Mouse (Mus musculus) spleen, embryonic (tissue): ENCODE results near the gene Gm20388.

Experiments used
- CTCF ChIA-PET: fragments of 350-600 bp; sonication (Branson Sonifier 250); formaldehyde crosslinking; loops from one replicate; lab custom pipeline; 2022; lab: Charles Lee

Gene Gm20388

DNA sequence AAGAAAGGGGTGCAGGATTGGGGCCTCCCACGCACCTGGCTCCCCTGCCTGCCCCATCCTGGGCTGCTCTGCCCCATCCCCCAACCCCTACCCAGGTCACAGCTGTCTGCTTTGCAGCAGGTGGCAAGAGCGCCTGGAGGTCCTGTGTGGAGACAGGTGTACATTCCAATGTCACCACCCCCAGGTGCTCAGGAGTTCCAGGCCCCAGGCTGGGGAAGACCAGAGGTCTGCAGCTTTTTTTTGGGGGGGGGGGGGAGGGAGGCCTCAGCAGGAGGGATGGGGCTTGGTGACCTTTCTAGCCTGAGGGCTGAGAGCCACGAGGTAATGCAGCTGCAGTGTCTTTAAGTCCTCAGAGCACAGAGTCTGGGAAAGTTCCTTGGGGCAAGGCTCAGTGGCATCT is 617.7 kb downstream of the Gm20388 start:
- CTCF ChIA-PET, result interaction anchor here (0.5 to 0.6 kb wide), 2 partner anchors 45 to 196 kb away, joined by 3 to 5 read pairs; no protein-coding TSS in a partner anchor

DNA sequence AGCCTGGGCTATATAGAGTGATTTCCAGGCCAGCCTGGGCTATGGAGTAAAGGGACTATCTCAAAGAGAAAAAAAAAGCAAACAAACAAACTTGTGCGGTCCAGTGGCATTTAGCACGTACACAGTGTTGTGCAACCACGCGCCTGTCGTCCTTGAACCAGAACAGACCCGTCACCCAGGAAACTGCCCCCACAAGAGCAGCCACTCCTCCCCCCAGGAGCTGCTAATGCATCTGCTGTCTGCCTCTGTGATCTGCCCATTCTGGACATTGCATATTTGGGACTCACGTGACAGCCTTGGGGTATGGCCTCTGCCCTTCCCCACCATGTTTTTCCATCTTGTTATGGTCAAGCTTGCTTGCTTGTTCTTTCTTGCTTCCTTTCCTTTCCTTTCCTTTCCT is 618.6 kb downstream of the Gm20388 start:
- CTCF ChIA-PET, result no interaction called here

DNA sequence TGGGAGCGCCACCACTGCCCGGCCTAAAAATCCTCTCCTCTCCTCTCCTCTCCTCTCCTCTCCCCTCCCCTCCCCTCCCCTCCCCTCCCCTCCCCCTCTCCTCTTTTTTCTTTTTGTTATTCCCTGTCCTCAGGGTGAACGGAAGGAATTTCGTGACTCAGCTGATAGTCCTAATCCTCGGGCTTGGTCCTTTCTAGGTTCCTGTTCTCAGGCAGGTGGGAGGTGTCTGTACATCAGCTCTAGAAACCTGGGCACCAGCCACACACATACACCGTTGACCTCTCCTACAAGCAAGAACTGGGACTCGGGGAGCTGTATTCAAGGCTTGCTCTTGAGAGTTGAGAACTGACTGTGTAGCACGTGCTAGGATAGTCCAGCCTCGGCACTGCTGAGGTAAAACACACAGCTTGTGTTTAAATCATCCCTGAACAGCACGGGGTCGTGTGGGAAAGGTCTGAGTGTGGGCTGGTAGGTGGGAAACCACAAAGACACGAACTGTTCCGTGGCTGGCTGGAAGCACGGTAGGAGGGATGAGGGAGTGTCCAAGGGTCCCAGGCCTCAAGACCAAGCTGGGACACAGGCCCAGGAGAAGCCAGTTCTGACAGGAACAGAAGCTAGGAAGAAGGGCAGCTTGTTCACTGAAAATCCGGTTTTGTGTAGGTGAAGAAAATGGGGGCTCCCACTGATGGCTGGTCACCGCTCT is 620.5 kb downstream of the Gm20388 start:
- CTCF ChIA-PET, result interaction anchor here (0.7 to 1.6 kb wide), 4 partner anchors 20 to 217 kb away, joined by 3 to 25 read pairs (median 11); no protein-coding TSS in a partner anchor

DNA sequence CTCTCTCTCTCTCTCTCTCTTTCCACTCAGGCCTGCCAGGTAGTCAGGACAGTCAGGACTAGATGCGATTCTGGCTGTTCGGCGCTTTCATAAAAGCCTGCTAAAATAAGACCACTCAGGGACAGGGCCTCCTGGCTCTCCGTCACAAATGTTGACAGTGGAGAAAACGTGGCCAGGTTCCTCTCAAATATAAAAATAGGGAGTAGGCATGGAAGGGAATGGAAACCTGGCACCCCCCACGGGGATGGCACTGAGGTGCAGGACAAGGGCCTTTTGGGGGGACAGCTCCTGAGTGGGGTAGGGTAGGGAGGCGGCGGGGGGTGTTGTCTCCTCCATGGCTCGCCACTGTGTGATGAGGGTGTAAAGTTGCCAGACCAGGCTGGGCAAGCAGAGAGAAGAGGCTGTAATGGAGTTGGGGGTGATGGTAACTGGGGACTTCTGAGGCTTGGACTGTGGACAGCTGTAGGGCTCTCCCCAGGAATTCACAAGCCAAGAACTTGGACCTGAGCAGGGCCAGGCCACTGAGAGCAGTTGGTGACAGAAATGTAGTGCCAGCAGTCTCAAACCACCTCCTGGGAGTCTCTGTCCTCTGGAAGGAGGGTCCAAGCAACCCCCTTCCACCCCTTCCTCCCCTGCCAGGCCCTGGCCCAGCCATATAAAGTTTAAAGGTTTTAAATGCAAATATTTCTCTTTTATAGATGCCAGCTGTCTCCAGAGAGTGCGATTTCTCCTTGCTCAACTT is 621.3 kb downstream of the Gm20388 start:
- CTCF ChIA-PET, result interaction anchor here (0.5 to 1.6 kb wide), 4 partner anchors 19 to 67 kb away, joined by 3 to 25 read pairs (median 3); no protein-coding TSS in a partner anchor

GRCm38 (mm10) chr8:120532517-120533215 is 622.0 kb downstream of the Gm20388 start:
- CTCF ChIA-PET, result interaction anchor here (0.5 to 1.6 kb wide), 3 partner anchors 24 to 68 kb away, joined by 3 read pairs; no protein-coding TSS in a partner anchor

DNA sequence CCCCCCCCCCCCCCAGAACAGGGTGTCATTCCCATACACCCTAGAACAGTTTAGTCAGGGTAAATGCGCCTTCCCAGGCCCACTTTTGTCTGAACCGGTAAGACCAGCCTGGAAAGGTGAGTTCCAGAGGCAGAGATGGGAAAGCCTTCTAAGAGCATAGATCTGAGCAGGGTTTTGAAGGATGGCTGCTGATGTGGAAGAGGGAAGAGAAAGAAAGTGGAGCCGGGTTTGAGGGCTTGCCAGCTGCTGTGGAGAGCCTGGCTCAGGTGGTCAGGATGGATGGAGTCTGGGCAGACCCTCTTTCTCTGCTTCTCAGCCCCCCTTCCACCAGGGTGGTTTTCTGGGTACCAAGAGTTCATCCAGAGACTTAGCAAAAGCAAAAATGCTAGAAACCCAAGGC is 622.7 kb downstream of the Gm20388 start:
- CTCF ChIA-PET, result no interaction called here

GRCm38 (mm10) chr8:120534080-120534479 is 623.4 kb downstream of the Gm20388 start:
- CTCF ChIA-PET, result interaction anchor here (1.2 kb wide), 1 partner anchor 126 kb away, joined by 3 read pairs; no protein-coding TSS in a partner anchor

DNA sequence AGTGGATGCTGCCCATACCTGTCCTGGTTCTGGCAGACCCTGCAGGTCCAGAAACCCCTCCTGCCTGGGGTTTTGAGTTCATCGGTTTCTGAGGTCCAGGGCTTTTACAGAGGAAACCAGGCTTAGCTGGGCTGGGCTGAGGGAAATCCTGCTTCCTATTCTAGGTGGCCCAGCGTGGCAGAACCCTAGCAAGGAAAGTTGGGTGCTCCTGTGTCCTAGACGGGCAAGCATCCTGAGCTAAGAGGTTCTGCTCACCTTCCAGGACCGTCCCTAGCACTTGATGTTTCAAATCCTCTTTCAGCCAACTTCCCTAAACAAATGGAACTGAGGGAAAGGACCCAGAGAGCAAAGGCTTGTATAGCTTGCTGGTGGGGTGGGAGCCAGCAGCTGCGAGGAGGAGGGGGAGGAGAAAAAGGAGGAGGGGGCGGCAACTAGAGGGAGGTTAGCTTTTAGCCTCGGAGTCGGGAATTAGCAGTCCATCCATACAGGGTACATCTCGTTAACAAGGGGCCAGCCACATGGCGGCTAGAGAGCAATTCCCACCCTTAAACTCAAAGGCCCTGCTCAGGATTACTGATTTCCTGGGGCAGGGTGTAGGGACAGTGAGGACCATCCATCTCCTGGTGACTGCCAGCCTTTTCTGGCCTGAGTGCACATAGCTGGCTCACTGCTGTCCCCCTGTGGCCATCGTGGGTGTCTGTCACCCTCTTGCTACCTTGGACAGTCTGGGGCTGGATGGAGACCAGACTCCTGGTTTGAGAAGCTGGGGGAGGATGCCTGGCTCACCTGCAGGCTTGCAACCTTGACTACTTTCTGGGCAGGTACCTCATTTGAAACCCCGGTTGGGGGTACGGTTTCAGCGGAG is 624.1 kb downstream of the Gm20388 start:
- CTCF ChIA-PET, result interaction anchor here (0.6 to 1.4 kb wide), 5 partner anchors 16 to 135 kb away, joined by 3 to 7 read pairs (median 3); no protein-coding TSS in a partner anchor

DNA sequence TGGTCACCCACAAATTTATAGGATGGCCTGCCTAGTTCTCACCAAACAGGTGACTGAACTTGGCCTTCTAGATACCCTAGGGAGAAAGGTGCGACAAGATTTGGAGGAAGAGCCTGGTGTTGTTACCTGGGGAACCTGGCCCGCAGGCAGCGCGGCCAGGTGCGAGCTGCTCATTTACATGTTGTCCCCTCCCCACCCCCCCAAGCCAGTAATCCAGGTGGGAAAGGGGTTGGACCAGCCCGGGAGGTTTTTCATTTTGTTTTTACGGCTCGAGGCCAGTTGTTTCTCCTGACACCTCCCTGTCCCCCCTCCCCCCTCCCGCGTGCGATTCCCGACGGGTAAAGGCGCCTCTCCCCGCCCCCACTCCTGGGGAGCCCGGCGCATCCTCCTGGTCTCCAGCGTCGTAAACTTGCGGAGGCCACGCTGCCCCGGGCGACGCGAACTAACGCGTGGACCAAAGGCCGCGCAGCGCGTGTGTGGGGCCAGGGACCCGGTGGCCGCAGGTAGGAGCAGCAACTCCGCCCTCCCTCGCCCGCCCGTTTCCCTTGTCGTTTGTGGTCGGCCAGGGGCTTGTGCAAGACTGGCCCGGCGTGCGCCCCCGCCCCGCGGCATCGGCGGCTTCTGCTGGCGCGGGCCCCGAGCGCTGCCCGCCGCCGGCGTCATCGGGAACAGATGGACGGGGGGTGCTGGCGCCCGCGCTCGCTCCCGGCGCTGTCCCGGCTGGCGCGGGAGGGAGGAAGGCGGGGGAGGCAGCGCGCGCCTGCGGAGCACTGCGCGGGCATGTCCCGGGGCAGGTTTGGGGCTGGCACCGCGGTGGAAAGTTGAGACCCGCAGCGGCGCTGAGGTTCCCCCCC is 625.0 kb downstream of the Gm20388 start:
- CTCF ChIA-PET, result interaction anchor here (0.5 to 1.4 kb wide), 6 partner anchors 15 to 178 kb away, joined by 3 to 7 read pairs (median 4); no protein-coding TSS in a partner anchor

DNA sequence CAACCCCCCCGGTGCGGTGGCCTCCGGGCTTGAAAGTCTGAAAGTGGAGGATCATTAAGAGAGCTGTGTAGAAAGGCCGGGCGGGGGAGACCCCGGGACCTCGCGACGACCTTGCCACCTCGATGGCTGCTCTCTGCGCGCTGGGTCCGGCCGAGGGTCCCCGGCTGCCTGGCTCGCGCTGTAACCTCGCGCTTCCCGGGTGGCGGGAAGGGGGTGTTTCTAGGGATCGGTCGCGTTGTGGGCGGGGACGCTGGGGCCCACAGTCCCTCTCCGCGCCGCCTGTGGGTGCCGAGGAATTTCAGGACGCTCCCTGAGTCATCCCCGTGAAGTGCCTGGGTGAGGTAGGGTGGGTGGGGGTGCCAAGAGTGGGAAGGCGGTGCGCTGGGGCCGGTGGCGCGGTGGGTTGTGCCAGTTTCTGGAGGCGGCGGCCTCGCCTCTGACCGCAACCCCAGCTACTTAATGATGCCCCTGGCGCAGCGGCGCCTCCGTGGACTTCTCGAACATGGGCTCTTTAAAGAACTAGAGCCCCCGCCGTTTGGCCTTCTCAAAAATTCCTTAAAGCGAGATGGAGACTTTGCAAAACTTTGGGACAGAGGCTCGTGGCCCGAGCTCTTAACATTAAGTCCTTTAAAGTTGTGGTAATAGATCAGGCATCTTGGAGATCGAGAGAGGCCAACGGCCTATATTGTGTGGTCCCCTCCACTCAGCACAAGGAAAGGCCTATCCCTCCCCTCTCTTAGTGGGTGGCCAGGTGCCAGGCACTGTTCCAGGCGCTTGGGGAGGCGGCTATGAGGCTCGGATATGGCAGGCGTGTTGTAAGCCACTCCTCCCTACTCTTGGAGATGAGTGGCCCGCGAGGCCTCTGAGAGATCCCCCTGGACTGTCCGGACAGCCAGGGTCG is 625.9 kb downstream of the Gm20388 start:
- CTCF ChIA-PET, result interaction anchor here (0.5 to 0.6 kb wide), 3 partner anchors 35 to 179 kb away, joined by 3 to 7 read pairs (median 7); no protein-coding TSS in a partner anchor

DNA sequence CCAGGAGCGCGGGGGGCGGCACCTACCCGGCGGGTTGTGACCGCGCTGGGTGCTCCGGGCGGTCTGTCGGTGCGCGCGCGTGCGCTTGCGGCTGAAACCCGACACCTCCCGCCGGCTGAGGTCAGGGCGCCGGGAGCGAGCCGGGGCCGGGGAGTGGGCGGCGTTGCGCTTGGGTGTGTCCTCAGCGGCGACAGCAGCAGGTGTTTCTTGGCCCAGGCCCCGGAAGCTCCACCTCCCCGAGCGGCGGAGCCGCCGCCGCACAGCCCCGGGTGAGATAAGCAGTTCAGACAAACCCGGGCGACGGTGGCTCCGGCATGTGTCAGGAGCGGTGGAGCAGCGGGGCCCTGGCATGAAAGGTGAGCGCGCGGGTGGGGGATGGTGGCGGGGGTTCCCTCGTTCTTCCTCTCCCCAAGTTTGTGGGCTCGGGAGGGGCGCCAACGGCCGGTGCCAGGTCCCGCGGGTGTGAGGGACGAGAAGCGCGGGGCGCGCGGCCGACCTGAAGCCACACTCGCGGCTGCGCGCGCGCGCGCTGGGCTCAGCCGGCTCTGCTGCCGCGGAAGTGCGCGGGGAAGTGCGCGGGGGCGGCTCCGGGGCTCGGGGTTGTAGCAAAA is 626.7 kb downstream of the Gm20388 start:
- CTCF ChIA-PET, result no interaction called here

DNA sequence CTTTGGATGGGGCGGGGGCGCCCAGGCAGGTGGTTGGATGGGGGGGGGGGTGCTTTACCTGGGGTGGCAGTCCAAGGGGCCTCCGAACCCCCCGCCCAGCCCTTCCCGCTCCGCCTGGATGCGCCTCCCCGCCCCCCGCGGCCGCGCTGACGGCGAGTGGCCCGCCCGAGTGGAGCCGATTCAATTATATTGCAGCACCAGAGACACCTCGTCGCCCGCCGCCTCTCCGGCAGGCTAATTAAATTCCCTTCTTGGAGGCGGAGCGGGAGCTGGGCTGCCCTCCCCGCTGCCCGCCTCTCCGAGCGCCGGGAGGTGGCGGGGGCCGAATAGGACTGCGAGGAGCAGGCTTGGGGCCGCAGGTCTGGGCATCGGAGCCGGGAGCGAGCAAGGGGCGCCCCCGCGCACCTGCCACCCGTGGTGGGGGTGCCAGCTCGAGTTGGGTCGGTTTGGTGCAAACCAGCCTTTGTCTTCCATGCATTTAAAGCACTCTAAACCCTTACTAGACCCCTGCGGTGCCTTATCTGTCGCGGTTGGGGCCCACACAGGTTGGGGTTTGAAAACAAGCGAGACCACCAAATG is 627.3 kb downstream of the Gm20388 start:
- CTCF ChIA-PET, result interaction anchor here (0.6 kb wide), 1 partner anchor 9 kb away, joined by 3 read pairs; no protein-coding TSS in a partner anchor

DNA sequence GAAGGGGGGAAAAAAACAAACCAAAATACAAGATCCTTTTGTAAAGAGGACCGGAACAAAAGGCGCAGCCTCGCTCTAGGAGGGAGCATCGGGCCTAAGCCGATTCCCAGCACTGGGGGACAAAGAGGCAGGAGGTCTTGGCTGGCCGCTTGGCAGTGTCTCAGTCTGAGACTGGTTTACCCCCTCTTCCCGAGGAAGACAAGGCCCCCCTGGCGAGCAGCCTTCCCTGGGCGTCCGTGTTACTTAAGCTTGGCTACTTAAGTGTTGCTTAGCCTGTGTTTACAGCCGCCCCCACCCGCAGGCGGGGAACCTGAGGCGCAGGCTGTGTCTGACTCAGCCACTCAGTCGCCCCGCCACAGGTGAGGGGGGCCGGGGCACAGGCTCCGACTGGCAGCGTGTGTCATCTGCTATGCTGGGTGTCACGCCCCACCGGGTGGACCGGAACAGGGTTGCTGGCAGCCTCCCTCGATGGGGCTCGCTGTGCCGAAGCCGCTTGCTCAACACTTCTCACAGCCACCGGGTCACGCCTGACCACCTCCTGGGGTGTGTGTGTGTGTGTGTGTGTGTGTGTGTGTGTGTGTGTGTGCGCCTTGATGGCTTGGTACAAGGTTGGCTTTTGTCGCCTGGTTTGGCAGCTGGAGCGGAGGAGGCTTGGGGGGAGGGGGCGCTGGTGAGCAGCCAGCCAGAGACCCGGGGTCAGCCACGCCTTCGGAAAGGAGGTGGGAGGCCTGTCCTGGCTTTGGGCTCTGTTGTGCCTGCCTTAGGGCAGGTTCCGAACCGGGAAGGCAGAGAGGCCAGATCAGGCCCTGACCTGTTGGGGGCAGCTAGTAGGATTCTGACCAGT is 628.0 kb downstream of the Gm20388 start:
- CTCF ChIA-PET, result interaction anchor here (0.6 kb wide), 1 partner anchor 8 kb away, joined by 3 read pairs; no protein-coding TSS in a partner anchor

DNA sequence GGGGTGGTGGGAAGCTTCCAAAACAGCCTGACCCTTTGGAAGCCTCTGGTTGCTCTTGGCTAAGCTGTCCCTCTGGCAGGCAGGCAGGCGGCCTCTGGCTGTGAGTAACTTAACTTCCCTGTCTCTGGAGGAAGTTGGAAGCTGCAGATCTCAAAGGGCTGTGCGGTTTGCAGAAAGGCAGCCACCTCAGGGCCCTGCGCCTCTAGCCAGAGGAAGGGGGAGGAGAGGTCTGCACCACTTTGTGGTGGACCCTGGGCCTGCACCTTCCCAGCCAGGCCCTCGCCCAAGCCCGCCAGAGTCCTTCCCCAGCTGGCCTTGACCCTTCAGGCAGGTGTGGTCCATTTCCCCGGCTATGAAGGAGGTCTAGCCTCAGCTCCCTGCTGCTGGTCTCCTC is 628.7 kb downstream of the Gm20388 start:
- CTCF ChIA-PET, result interaction anchor here (0.7 kb wide), 1 partner anchor 53 kb away, joined by 4 read pairs; no protein-coding TSS in a partner anchor

DNA sequence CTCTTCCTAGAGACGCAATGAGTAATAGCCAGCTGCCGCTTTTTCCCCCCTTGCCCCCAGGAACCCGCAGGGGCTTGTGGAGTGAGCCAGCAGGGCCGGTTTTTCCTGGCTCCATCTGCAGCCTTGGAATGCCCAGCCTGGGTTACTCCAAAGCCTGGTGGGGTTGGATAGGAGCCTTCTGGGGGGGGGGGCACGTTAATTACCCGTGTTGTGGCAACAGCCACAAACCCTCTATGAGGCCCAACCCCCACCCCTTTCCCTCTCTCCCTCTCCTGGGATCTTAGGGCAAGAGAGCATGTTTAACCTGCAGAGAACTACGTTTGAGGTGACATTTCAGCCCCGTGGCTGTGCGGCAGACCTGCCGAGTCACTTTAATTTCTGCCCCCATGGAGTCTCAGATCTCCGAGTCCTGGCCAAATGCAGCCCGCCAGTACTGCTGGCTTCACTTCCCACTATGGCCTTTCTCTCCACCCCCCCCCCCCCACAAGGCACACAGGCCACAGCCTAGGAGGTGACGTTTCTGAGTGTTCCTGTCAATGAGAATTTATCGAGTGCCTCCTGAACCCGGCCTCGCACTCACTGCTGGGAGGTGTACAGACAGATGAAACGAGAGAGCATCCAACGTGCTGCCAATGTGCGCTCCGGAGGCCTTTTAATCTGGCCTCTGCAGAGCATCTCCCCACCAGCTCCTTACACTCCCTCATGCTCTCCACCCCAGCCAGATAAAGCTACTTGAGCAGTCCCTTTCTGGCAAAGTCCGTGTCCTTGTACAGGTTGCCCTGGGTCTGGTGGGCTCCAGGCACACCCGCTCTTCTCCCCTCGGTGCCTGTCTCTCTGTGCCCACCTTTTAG is 629.4 kb downstream of the Gm20388 start:
- CTCF ChIA-PET, result interaction anchor here (0.7 kb wide), 1 partner anchor 53 kb away, joined by 4 read pairs; no protein-coding TSS in a partner anchor
